In genomic region chr10:61385174-61385573, GRCm38 (mm10) we compare ENCODE assay signal across 24 mouse cellular contexts. TPM values are rescaled to one million over a fixed set of nuclear protein-coding genes. Genes with fewer than 3 reads are reported as not detected.
"Had no signal": no experiment of that assay in that cellular context is flagged by ENCODE, and none has a peak within 500 bp of the region (broad histone marks: within the 10 kb centered on the region; RNA-seq: fewer than 3 reads in every experiment).

No protein-coding gene starts in this region.

- H3K4me3 ChIP-seq: limb, embryonic 12.5 days; limb, embryonic 15.5 days; megakaryocyte, embryonic 14.5 days; midbrain, embryonic 10.5 days; midbrain, embryonic 13.5 days; myocyte; neural tube, embryonic 13.5 days; stomach, embryonic 15.5 days had no signal

- H3K4me2 ChIP-seq: limb, embryonic 12.5 days; limb, embryonic 15.5 days; liver, embryonic 11.5 days; midbrain, embryonic 13.5 days; neural tube, embryonic 13.5 days; stomach, embryonic 15.5 days had no signal

- DNase-seq: kidney, adult 18-20 months; kidney, adult 9 months; kidney, postnatal 14 days; kidney, postnatal 4 days; left cerebral cortex, postnatal 4 days; liver, postnatal 0 days; retina, postnatal 1 day; right cerebral cortex, postnatal 25 days; spleen, adult 18-20 months; thymus, postnatal 25 days had no signal

- H3K36me3 ChIP-seq: limb, embryonic 12.5 days; limb, embryonic 15.5 days; midbrain, embryonic 10.5 days; midbrain, embryonic 13.5 days; neural tube, embryonic 13.5 days; stomach, embryonic 15.5 days had no signal

- H3K27me3 ChIP-seq: limb, embryonic 15.5 days; stomach, embryonic 15.5 days had no signal

- H3K27ac ChIP-seq: limb, embryonic 12.5 days; limb, embryonic 15.5 days; liver, embryonic 14.5 days; midbrain, embryonic 10.5 days; midbrain, embryonic 13.5 days; neural tube, embryonic 13.5 days; stomach, embryonic 15.5 days had no signal

- ATAC-seq: liver, postnatal 0 days; midbrain, embryonic 13.5 days; midbrain, embryonic 16.5 days had no signal

- H3K9me3 ChIP-seq: limb, embryonic 12.5 days; limb, embryonic 15.5 days; megakaryocyte, embryonic 14.5 days; midbrain, embryonic 10.5 days; midbrain, embryonic 13.5 days; neural tube, embryonic 13.5 days; stomach, embryonic 15.5 days had no signal

- H3K9ac ChIP-seq: limb, embryonic 12.5 days; limb, embryonic 15.5 days; liver, embryonic 14.5 days; liver, postnatal 0 days; midbrain, embryonic 13.5 days; neural tube, embryonic 13.5 days; stomach, embryonic 15.5 days had no signal

RNA-seq across cellular contexts. Expression of gene Pald1, which starts 1.8 kb away (rescaled TPM):
- total RNA-seq: neutrophil, adult 5-6 weeks had no signal

RNA-seq across cellular contexts. Expression of gene Nodal, which starts 32.6 kb away (rescaled TPM):
- total RNA-seq: layer of hippocampus, postnatal 14 days; monocyte, adult 5-6 weeks; neutrophil, adult 5-6 weeks had no signal
- polyA plus RNA-seq: limb, embryonic 12.5 days; midbrain, embryonic 13.5 days; neural tube, embryonic 13.5 days had no signal
